Mouse (Mus musculus): ENCODE data around the gene Pinlyp.

DNA sequence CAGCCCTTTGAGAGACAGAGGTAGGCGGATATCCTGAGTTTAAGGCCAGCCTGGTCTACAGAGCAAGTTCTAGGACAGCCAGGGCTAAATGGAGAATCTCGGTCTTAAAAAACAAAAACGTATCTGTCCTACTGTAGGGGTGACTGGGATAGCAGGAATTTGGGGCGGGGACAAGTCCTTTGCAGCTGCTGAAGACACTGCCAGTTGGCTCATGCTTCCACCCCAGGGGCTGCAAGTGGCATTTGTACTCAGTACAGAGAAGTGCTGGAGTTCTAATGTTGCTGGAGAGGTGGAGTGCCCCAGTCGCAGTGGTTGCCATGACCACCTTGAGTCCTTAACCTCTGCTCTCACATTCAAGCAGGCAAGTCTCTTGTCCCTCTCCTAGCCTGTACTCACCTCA is 23.1 kb downstream of the Pinlyp start:
- TF ChIP-seq CTCF (IDR thresholded peaks at IDR 0.05; ENCODE audit: insufficient read depth, low read length), result no peak
- TF ChIP-seq POLR2A (IDR thresholded peaks at IDR 0.05; ENCODE audit: borderline replicate concordance, extremely low read depth, low read depth, low read length), result no peak
